ENCODE assay signal across 12 mouse cellular contexts in genomic region chrX:166952528-166953189, GRCm38 (mm10).
DNase-seq lines count a peak whose midpoint lies in the region; ATAC-seq and TF ChIP-seq lines count a peak whose summit lies in the region.
"Had no signal": no experiment of that assay in that cellular context is flagged by ENCODE, and none has a peak within 500 bp of the region (broad histone marks: within the 10 kb centered on the region; RNA-seq: fewer than 3 reads in every experiment).

No protein-coding gene starts in this region.

- H3K4me2 ChIP-seq in hindbrain, embryonic 15.5 days, result peak overlapping the region; percentile 28; the same call in 1 of the 2 replicates
- H3K4me2 ChIP-seq: limb, embryonic 12.5 days; neural tube, embryonic 12.5 days had no signal

- H3K36me3 ChIP-seq in hindbrain, embryonic 15.5 days, result no peaks in the 10 kb centered on the region
- H3K36me3 ChIP-seq: limb, embryonic 12.5 days; neural tube, embryonic 12.5 days had no signal

- peak overlapping the region; percentile 4; the same call in 1 of the 2 replicates for H3K4me3 ChIP-seq in hindbrain, embryonic 15.5 days
- H3K4me3 ChIP-seq in gastrocnemius, adult 2 months, result no peak overlapping the region
- H3K4me3 ChIP-seq: heart, adult 2 months; limb, embryonic 12.5 days; neural tube, embryonic 12.5 days had no signal

- intact Hi-C loops in gastrocnemius, adult 2 months (cut with DNase I), result no loop called here

- peaks cover 3% of the 10 kb centered on the region; the same call in 1 of the 2 replicates for H3K27me3 ChIP-seq in hindbrain, embryonic 15.5 days
- H3K27me3 ChIP-seq: neural tube, embryonic 12.5 days had no signal

- TF ChIP-seq CTCF in gastrocnemius, adult 2 months (IDR thresholded peaks at IDR 0.05), result no peak

- no peak for ATAC-seq in hindbrain, embryonic 15.5 days (ENCODE audit: low FRiP score, low read depth)
- peak; percentile 85 for ATAC-seq in megakaryocyte progenitor cell, adult 5-6 weeks (replicated peaks; ENCODE audit: poor library complexity)

- H3K27ac ChIP-seq in hindbrain, embryonic 15.5 days (replicated peaks), result no peak overlapping the region
- H3K27ac ChIP-seq in gastrocnemius, adult 2 months, result no peak overlapping the region
- H3K27ac ChIP-seq: heart, adult 2 months; limb, embryonic 12.5 days; neural tube, embryonic 12.5 days had no signal

- 42% methylated on average over 14 of the region's 14 CpGs for WGBS in hindbrain, embryonic 15.5 days

- no peak overlapping the region for H3K9ac ChIP-seq in hindbrain, embryonic 15.5 days
- H3K9ac ChIP-seq: limb, embryonic 12.5 days; neural tube, embryonic 12.5 days had no signal

- no peaks in the 10 kb centered on the region for H3K4me1 ChIP-seq in hindbrain, embryonic 15.5 days (replicated peaks)
- H3K4me1 ChIP-seq: limb, embryonic 12.5 days; neural tube, embryonic 12.5 days had no signal

- H3K9me3 ChIP-seq in hindbrain, embryonic 15.5 days, result no peaks in the 10 kb centered on the region
- H3K9me3 ChIP-seq: limb, embryonic 12.5 days; neural tube, embryonic 12.5 days had no signal

- DNase-seq in retina, postnatal 1 day, result peak; percentile 1
- no peak for DNase-seq in retina, embryonic 14.5 days (ENCODE audit: low spot score)
- DNase-seq in thymus, postnatal 25 days, result peak; percentile 22
- no peak for DNase-seq in ovary, postnatal 10 days (ENCODE audit: low spot score)
- DNase-seq in heart, postnatal 4 days, result no peak
- DNase-seq in gastrocnemius, adult 2 months, result no peak
- DNase-seq: cerebellum, postnatal 36 days had no signal

Comparison
In these comparisons a context has a peak if more than half of its experiments do, and no peak if none do; other contexts are left out.
1. DNase-seq: peak in retina, postnatal 1 day (single experiment) and thymus, postnatal 25 days (single experiment); none in retina, embryonic 14.5 days (single experiment), ovary, postnatal 10 days (single experiment), heart, postnatal 4 days (single experiment) and gastrocnemius, adult 2 months (single experiment).